Mouse (Mus musculus) thymus, adult 2 months (tissue): ENCODE results near the gene Dlx4. TPM values are rescaled to one million over a fixed set of nuclear protein-coding genes. Genes with fewer than 3 reads are reported as not detected.

Experiments
- DNase-seq: peaks from one replicate; pipeline ENCODE4 v3.0.0; 2021
- H3K27ac ChIP-seq: fragments of 200-500 bp; 2 replicates; pipeline ENCODE4 v1.5.1; 2012; ENCODE audit warnings: low read length, control low read depth; ENCODE audit not compliant: control insufficient read depth, insufficient read depth
- H3K27me3 ChIP-seq: fragments of 200-500 bp; 2 replicates; pipeline ENCODE4 v1.6.1; 2012; ENCODE audit warnings: mild to moderate bottlenecking, low read length, moderate library complexity, mixed read lengths; ENCODE audit not compliant: control insufficient read depth, insufficient read depth
- H3K36me3 ChIP-seq: fragments of 200-500 bp; 2 replicates; pipeline ENCODE4 v1.6.1; 2012; ENCODE audit warnings: mild to moderate bottlenecking, low read length, moderate library complexity; ENCODE audit not compliant: control insufficient read depth, insufficient read depth
- H3K4me1 ChIP-seq: fragments of 200-500 bp; replicated peaks from 2 replicates; pipeline ENCODE4 v1.6.1; 2012; ENCODE audit warnings: low read length; ENCODE audit not compliant: control insufficient read depth, insufficient read depth
- H3K4me3 ChIP-seq: fragments of 200-500 bp; 2 replicates; pipeline ENCODE4 v1.5.1; 2012; ENCODE audit warnings: mild to moderate bottlenecking, low read length, control low read depth, moderate library complexity; ENCODE audit not compliant: control insufficient read depth, insufficient read depth
- CTCF ChIP-seq: fragments of 200-500 bp; IDR thresholded peaks from 2 replicates; pipeline ENCODE4 v1.5.1; 2012; ENCODE audit warnings: mild to moderate bottlenecking, control low read depth, low read length, moderate library complexity, borderline replicate concordance; ENCODE audit not compliant: control insufficient read depth, poor library complexity, insufficient read depth; ENCODE audit errors: extremely low read depth
- POLR2A ChIP-seq: fragments of 200-500 bp; IDR thresholded peaks from 2 replicates; pipeline ENCODE4 v1.6.1; 2012; ENCODE audit warnings: mild to moderate bottlenecking, low read length, control low read depth, moderate library complexity; ENCODE audit not compliant: control insufficient read depth, poor library complexity, insufficient read depth; ENCODE audit errors: extremely low read depth
- WGBS: fragments of 180-500 bp; shearing (Covaris S2); methylation state at CpG from one replicate; pipeline ENCODE4 v1.1.7; 2018; 5-methylcytosine and 5-hydroxymethylcytosine counted together
- polyA plus RNA-seq: library from polyadenylated mRNA; depleted of rRNA; stranded (reverse); fragments of >200 nt; gene quantifications from 2 replicates; pipeline ENCODE4 v1.2.3, GENCODE M21; 2012

Gene Dlx4
- polyA plus RNA-seq, 1 experiment, result 0.34 TPM

- TF ChIP-seq CTCF (no peak), POLR2A (no peak)
- H3K27me3 ChIP-seq, result peaks cover 47% of the 10 kb centered on the region
- 29% methylated on average over 9 of the region's 9 CpGs for WGBS
- H3K4me1 ChIP-seq, result peaks cover 16% of the 10 kb centered on the region
- DNase-seq, result no peak
- no peak overlapping the region for H3K27ac ChIP-seq
- no peaks in the 10 kb centered on the region for H3K36me3 ChIP-seq
- peak overlapping the region; percentile 55; the same call in 1 of the 2 replicates for H3K4me3 ChIP-seq
These were observed 1.7 kb downstream of the Dlx4 start for GRCm38 (mm10) chr11:95144091-95144945.

GRCm38 (mm10) chr11:95143663-95144062 is 2.4 kb downstream of the Dlx4 start:
- no peak for DNase-seq
- no peak for TF ChIP-seq CTCF
- TF ChIP-seq POLR2A, result no peak
- H3K27me3 ChIP-seq, result peaks cover 41% of the 10 kb centered on the region
- 25% methylated on average over 4 of the region's 4 CpGs for WGBS
- no peak overlapping the region for H3K27ac ChIP-seq
- peaks cover 16% of the 10 kb centered on the region for H3K4me1 ChIP-seq
- no peak overlapping the region for H3K4me3 ChIP-seq
- no peaks in the 10 kb centered on the region for H3K36me3 ChIP-seq

GRCm38 (mm10) chr11:95142980-95143575 is 3.0 kb downstream of the Dlx4 start:
- DNase-seq, result no peak
- 3% methylated on average over 39 of the region's 39 CpGs for whole genome bisulfite sequencing
- peaks cover 16% of the 10 kb centered on the region for H3K4me1 ChIP-seq
- no peak for TF ChIP-seq POLR2A
- TF ChIP-seq CTCF, result no peak
- peaks cover 39% of the 10 kb centered on the region for H3K27me3 ChIP-seq
- no peak overlapping the region for H3K27ac ChIP-seq
- no peak overlapping the region for H3K4me3 ChIP-seq
- no peaks in the 10 kb centered on the region for H3K36me3 ChIP-seq

GRCm38 (mm10) chr11:95142258-95142657 is 3.8 kb downstream of the Dlx4 start:
- H3K27ac ChIP-seq, result no peak overlapping the region
- no peak for DNase-seq
- H3K27me3 ChIP-seq, result peaks cover 39% of the 10 kb centered on the region
- TF ChIP-seq POLR2A (no peak), CTCF (no peak)
- 10% methylated on average over 10 of the region's 10 CpGs for WGBS
- H3K4me1 ChIP-seq, result peaks cover 16% of the 10 kb centered on the region
- H3K4me3 ChIP-seq, result no peak overlapping the region
- no peaks in the 10 kb centered on the region for H3K36me3 ChIP-seq

GRCm38 (mm10) chr11:95139871-95140270 is 6.2 kb downstream of the Dlx4 start:
- peaks cover 28% of the 10 kb centered on the region for H3K27me3 ChIP-seq
- no peaks in the 10 kb centered on the region for H3K36me3 ChIP-seq
- 89% methylated on average over 5 of the region's 5 CpGs for WGBS
- H3K4me3 ChIP-seq, result no peak overlapping the region
- H3K4me1 ChIP-seq, result peaks cover 2% of the 10 kb centered on the region; the same call in 1 of the 2 replicates
- H3K27ac ChIP-seq, result no peak overlapping the region
- no peak for DNase-seq
- TF ChIP-seq POLR2A, result no peak
- TF ChIP-seq CTCF, result no peak

- DNase-seq, result no peak
- no peak overlapping the region for H3K27ac ChIP-seq
- no peaks in the 10 kb centered on the region for H3K36me3 ChIP-seq
- H3K4me3 ChIP-seq, result no peak overlapping the region
- WGBS, result 80% methylated on average over 6 of the region's 6 CpGs
- no peaks in the 10 kb centered on the region for H3K4me1 ChIP-seq
- no peak for TF ChIP-seq POLR2A
- TF ChIP-seq CTCF, result no peak
- H3K27me3 ChIP-seq, result peaks cover 9% of the 10 kb centered on the region
These were observed 8.8 kb downstream of the Dlx4 start for GRCm38 (mm10) chr11:95137281-95137680.
